Mouse (Mus musculus) lung, adult 10 weeks (tissue): ENCODE measurements around the gene F13b. TPM values are rescaled to one million over a fixed set of nuclear protein-coding genes. Genes with fewer than 3 reads are reported as not detected.

Experiments used
- polyA plus RNA-seq: library from polyadenylated mRNA; stranded (reverse); fragments of 350-450 nt; fragmentation: Illumina TruSeq; extraction: RNeasy Lipid Tissue Mini Kit (QIAGEN cat#74804); gene quantifications from one replicate; pipeline ENCODE4 v1.2.3, GENCODE M21; 2014; ENCODE audit warnings: low read depth, low replicate concordance; ENCODE audit not compliant: insufficient read depth

F13b gene
- polyA plus RNA-seq = not detected

DNA sequence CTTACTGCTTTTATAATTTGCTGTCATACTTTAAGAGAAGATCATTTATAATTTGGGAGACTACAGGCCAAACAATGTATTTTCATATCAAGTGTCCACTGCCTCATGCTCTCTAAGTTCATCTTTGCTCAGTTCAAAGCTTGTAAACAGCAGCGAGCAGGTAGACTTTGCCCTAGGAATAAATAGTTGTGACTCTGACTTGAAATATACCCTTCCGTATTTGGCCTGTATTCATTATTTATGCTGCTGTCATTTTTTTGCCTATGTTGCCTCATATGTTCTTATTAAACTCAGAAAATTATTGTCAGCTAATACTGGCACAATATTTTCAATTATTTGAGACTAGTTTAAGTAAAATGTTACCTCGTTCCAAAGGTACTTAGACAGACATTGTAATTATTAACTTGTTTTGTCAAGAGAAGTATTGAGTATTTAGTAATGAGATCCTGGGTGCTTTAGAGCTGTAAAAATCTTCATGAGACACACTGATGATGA lies at the start of gene F13b:
F13b (plus strand) TSS at position 445 of the 495 bp plus-strand sequence.

DNA sequence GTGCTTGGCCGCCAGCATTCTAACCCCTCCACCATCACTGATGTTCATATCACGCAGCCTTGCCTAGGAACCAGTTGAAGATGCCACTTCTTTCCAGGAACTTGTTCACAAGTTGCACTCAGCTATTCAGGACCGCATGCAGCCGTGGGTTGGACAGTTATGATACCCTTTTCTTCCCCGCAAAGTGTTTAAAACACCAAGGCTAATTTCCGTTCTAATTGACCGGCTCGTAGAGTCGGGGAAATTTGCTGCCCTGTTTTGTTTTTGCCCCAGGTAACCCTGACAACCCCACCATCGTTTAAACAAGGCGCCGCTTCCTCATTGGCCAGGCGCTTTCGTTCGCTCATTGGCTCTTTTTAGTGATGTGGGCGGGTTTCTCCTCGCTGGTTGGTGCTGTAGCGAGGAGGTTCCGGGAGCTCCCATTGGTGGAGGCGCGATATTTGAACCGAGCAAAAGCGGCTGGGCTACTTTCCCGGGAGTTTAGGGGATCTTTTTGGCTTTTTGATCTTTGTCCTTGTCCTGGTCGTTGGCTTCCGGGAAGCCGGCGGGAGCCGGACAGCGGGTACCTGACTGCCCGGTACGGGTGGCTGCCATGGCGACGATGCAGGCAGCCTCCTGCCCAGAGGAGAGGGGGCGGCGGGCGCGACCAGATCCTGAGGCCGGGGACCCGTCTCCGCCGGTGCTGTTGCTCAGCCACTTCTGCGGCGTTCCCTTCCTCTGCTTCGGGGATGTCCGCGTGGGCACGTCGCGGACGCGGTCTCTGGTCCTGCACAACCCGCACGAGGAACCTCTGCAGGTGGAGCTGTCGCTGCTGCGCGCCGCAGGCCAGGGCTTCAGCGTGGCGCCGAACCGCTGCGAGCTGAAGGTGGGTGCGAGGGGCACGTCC lies 46.9 kb upstream of the F13b start, which contains the start of gene Aspm:
Aspm (plus strand) TSS at position 433 of the 886 bp plus-strand sequence.

DNA sequence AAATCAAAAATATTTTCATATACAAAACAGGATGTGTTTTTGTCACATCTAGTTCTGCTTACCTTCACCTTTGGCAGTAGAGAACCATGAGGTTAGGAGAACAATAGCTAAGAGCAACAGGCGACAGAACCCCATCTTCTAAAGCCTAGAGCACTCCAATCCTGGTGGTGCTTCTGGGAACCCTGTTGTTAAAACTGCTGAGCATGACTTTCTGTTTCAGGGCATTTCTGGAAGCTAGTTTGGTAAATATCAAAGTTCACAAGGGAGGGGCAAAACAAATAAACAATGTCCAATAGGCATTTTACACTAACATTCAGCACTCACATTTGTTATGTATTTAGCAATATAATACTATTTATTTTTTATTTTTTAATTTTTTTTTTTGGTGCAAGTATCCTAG lies 58.5 kb downstream of the F13b start, which contains the start of gene Cfhr1:
Cfhr1 (minus strand) TSS at position 249 of the 400 bp plus-strand sequence.

Other genes with a start within 250 kb of the F13b start
- gene Crb1, start 124.6 kb upstream of the F13b start, polyA plus RNA-seq = 0.22 TPM
- 4.1 TPM for gene Zbtb41, start 79.4 kb upstream of the F13b start, polyA plus RNA-seq
- 0.14 TPM for gene Aspm, start 46.9 kb upstream of the F13b start, polyA plus RNA-seq
- gene Cfhr1, start 58.6 kb downstream of the F13b start, polyA plus RNA-seq = not detected